10 mouse cellular contexts compared by ENCODE assay signal in the genomic region with DNA sequence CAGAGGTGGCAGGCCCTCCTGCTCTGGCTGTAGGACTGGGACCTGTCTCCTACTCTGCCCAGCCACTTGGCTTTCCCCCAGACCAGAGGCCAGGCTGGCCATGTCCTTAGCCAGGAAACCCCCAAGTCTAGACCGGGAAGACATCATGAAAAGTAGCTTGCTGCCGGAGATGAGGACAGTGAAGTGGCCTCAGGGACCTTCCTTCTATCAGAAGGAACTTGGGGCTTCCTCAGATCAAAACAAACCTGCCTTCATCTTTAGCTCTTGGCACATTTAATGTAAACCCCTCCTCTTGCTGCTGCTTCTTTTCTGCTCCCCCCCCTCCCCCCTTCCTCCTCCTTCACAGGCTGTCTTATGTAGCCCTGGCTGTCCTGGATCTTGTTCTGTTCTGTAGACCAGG. TPM values are rescaled to one million over a fixed set of nuclear protein-coding genes. Genes with fewer than 3 reads are reported as not detected.
DNase-seq lines count a peak whose midpoint lies in the region; ATAC-seq and TF ChIP-seq lines count a peak whose summit lies in the region.
"Had no signal": no experiment of that assay in that cellular context is flagged by ENCODE, and none has a peak within 500 bp of the region (broad histone marks: within the 10 kb centered on the region; RNA-seq: fewer than 3 reads in every experiment).

No protein-coding gene starts in this region.

- H3K9me3 ChIP-seq in heart, embryonic 16.5 days (replicated peaks; ENCODE audit: control insufficient read depth, low read length), result no peaks in the 10 kb centered on the region
- H3K9me3 ChIP-seq in liver, embryonic 12.5 days (replicated peaks), result no peaks in the 10 kb centered on the region

- no peak overlapping the region for H3K9ac ChIP-seq in heart, embryonic 16.5 days (ENCODE audit: low read length)
- H3K9ac ChIP-seq in liver, embryonic 12.5 days, result no peak overlapping the region

- TF ChIP-seq POLR2A in thymus, adult 2 months (IDR thresholded peaks at IDR 0.05; ENCODE audit: control insufficient read depth, extremely low read depth, insufficient read depth, low read length, poor library complexity), result no peak
- TF ChIP-seq POLR2A in cerebellum, adult 2 months (IDR thresholded peaks at IDR 0.05; ENCODE audit: borderline replicate concordance, insufficient read depth, low read length), result no peak

- no peak for ATAC-seq in heart, embryonic 16.5 days (replicated peaks; ENCODE audit: extremely low read depth, insufficient read depth, low FRiP score)
- ATAC-seq in liver, embryonic 12.5 days, result no peak

- TF ChIP-seq CTCF in thymus, adult 2 months (IDR thresholded peaks at IDR 0.05; ENCODE audit: borderline replicate concordance, control insufficient read depth, extremely low read depth, insufficient read depth, low read length, poor library complexity), result no peak
- TF ChIP-seq CTCF in cerebellum, adult 2 months (IDR thresholded peaks at IDR 0.05; ENCODE audit: borderline replicate concordance, insufficient read depth, low read depth, low read length), result no peak

- peaks cover 39% of the 10 kb centered on the region for H3K4me1 ChIP-seq in heart, embryonic 16.5 days (ENCODE audit: control insufficient read depth, insufficient read depth, low read length)
- H3K4me1 ChIP-seq in thymus, adult 2 months (replicated peaks; ENCODE audit: control insufficient read depth, insufficient read depth, low read length), result peaks cover 71% of the 10 kb centered on the region
- H3K4me1 ChIP-seq in liver, embryonic 12.5 days, result peaks cover 61% of the 10 kb centered on the region
- H3K4me1 ChIP-seq in cerebellum, adult 2 months (ENCODE audit: control insufficient read depth, insufficient read depth, low read length), result peaks cover 2% of the 10 kb centered on the region; the same call in 1 of the 2 replicates

- no peak overlapping the region for H3K4me2 ChIP-seq in heart, embryonic 16.5 days (ENCODE audit: low read depth, low read length)
- H3K4me2 ChIP-seq in liver, embryonic 12.5 days, result no peak overlapping the region

- WGBS in heart, embryonic 16.5 days, result 29% methylated on average over 2 of the region's 2 CpGs
- 13% methylated on average over 2 of the region's 2 CpGs for WGBS in thymus, adult 2 months
- WGBS in liver, embryonic 12.5 days (ENCODE audit: insufficient replicate concordance), result 68% methylated on average over 2 of the region's 2 CpGs
- 41% methylated on average over 2 of the region's 2 CpGs for WGBS in cerebellum, adult 2 months

- H3K36me3 ChIP-seq in heart, embryonic 16.5 days (ENCODE audit: control insufficient read depth, insufficient read depth), result peaks cover 32% of the 10 kb centered on the region
- peaks cover 15% of the 10 kb centered on the region for H3K36me3 ChIP-seq in thymus, adult 2 months (ENCODE audit: control insufficient read depth, insufficient read depth, low read length)
- peaks cover 37% of the 10 kb centered on the region for H3K36me3 ChIP-seq in liver, embryonic 12.5 days

- H3K27ac ChIP-seq in heart, embryonic 16.5 days (ENCODE audit: low read length), result peak overlapping the region; percentile 49; the same call in 1 of the 2 replicates
- peak overlapping the region; percentile 88 for H3K27ac ChIP-seq in thymus, adult 2 months (ENCODE audit: control insufficient read depth, insufficient read depth, low read length)
- H3K27ac ChIP-seq in liver, embryonic 12.5 days, result 0 out of 2 replicates have a peak overlapping the region, but pooled peaks have one; percentile 16
- H3K27ac ChIP-seq in cerebellum, adult 2 months (ENCODE audit: insufficient read depth, low read length), result no peak overlapping the region

- no peak for DNase-seq in heart, postnatal 36 days
- DNase-seq in thymus, adult 2 months, result peak; percentile 34
- DNase-seq in thymus, adult 18-20 months, result no peak
- no peak for DNase-seq in cerebellum, adult 2 months
- DNase-seq in frontal cortex, adult 2 months (ENCODE audit: extremely low spot score in 1 of 2, low spot score in 1 of 2), result no peak
- DNase-seq in adrenal gland, postnatal 10 days, result no peak
- DNase-seq: adrenal gland, adult 8-10 months; right cerebral cortex, postnatal 4 days had no signal

- intact Hi-C loops in heart, postnatal 36 days (cut with DNase I), result no loop called here

- no peak overlapping the region for H3K4me3 ChIP-seq in heart, embryonic 16.5 days (ENCODE audit: low read length)
- H3K4me3 ChIP-seq in thymus, adult 2 months (ENCODE audit: control insufficient read depth, insufficient read depth, low read length), result no peak overlapping the region
- H3K4me3 ChIP-seq in liver, embryonic 12.5 days, result no peak overlapping the region
- H3K4me3 ChIP-seq in cerebellum, adult 2 months (replicated peaks; ENCODE audit: insufficient read depth, low read depth, low read length), result no peak overlapping the region

- no peaks in the 10 kb centered on the region for H3K27me3 ChIP-seq in heart, embryonic 16.5 days (ENCODE audit: control insufficient read depth, insufficient read depth, low read length)
- no peaks in the 10 kb centered on the region for H3K27me3 ChIP-seq in thymus, adult 2 months (ENCODE audit: control insufficient read depth, insufficient read depth, low read length)
- H3K27me3 ChIP-seq in liver, embryonic 12.5 days (replicated peaks), result no peaks in the 10 kb centered on the region
- H3K27me3 ChIP-seq in cerebellum, adult 2 months (ENCODE audit: control insufficient read depth, insufficient read depth, low read length), result no peaks in the 10 kb centered on the region

RNA-seq across cellular contexts. Expression of a gene that starts 4.8 kb away (rescaled TPM):
- polyA plus RNA-seq in heart, embryonic 16.5 days (2015; fragmentation: Nextera tagmentation; extraction: Ambion mirVana), result 3.0 and 3.5 TPM in 2 replicates
- total RNA-seq in heart, postnatal 36 days (2021), result 1 to 10 TPM; 6.3 to 6.8 TPM
- polyA plus RNA-seq in thymus, adult 2 months (2012; rRNA removed), result 28.6 and 35.9 TPM in 2 replicates
- 8.4 and 9.2 TPM in 2 replicates for polyA plus RNA-seq in liver, embryonic 12.5 days (2016; fragmentation: Nextera tagmentation; extraction: Ambion mirVana)
- polyA plus RNA-seq in cerebellum, adult 2 months (2012; rRNA removed), result 2.5 and 3.0 TPM in 2 replicates
- polyA plus RNA-seq in frontal cortex, adult 2 months (2012; rRNA removed), result 6.6 and 8.6 TPM in 2 replicates
- total RNA-seq in adrenal gland, postnatal 10 days (2021), result 10 to 100 TPM in 1 of 2 experiments, 1 to 10 TPM in 1; 8.4 to 10.2 TPM

RNA-seq across cellular contexts. Expression of a gene that starts 50.4 kb away (rescaled TPM):
- polyA plus RNA-seq in heart, embryonic 16.5 days (2015; fragmentation: Nextera tagmentation; extraction: Ambion mirVana), result 5.0 and 6.7 TPM in 2 replicates
- 1 to 10 TPM; 4.9 to 5.0 TPM for total RNA-seq in heart, postnatal 36 days (2021)
- polyA plus RNA-seq in thymus, adult 2 months (2012; rRNA removed), result 9.7 and 9.9 TPM in 2 replicates
- polyA plus RNA-seq in liver, embryonic 12.5 days (2016; fragmentation: Nextera tagmentation; extraction: Ambion mirVana), result 2.4 and 3.2 TPM in 2 replicates
- 17.6 and 18.4 TPM in 2 replicates for polyA plus RNA-seq in cerebellum, adult 2 months (2012; rRNA removed)
- 17.2 and 18.8 TPM in 2 replicates for polyA plus RNA-seq in frontal cortex, adult 2 months (2012; rRNA removed)
- total RNA-seq in adrenal gland, postnatal 10 days (2021), result 10 to 100 TPM in 1 of 2 experiments, 1 to 10 TPM in 1; 7.4 to 12.0 TPM

RNA-seq across cellular contexts. Expression of a gene that starts 57.6 kb away (rescaled TPM):
- polyA plus RNA-seq in heart, embryonic 16.5 days (2015; fragmentation: Nextera tagmentation; extraction: Ambion mirVana), result 23.1 and 25.1 TPM in 2 replicates
- 10 to 100 TPM; 29.3 to 30.2 TPM for total RNA-seq in heart, postnatal 36 days (2021)
- polyA plus RNA-seq in thymus, adult 2 months (2012; rRNA removed), result 18.0 and 20.4 TPM in 2 replicates
- 28.6 and 33.5 TPM in 2 replicates for polyA plus RNA-seq in liver, embryonic 12.5 days (2016; fragmentation: Nextera tagmentation; extraction: Ambion mirVana)
- polyA plus RNA-seq in cerebellum, adult 2 months (2012; rRNA removed), result 15.7 and 16.5 TPM in 2 replicates
- 17.1 and 17.8 TPM in 2 replicates for polyA plus RNA-seq in frontal cortex, adult 2 months (2012; rRNA removed)
- 10 to 100 TPM; 26.6 to 29.4 TPM for total RNA-seq in adrenal gland, postnatal 10 days (2021)
